Mouse (Mus musculus) small intestine, adult 2 months (tissue): ENCODE data around the gene Etfrf1.

Source experiments
- CTCF ChIP-seq: fragments of 200-500 bp; IDR thresholded peaks from 2 replicates; pipeline ENCODE4 v1.5.1; 2012; ENCODE audit warnings: low read depth, mild to moderate bottlenecking, control low read depth, inconsistent platforms, low read length, moderate library complexity, mixed read lengths; ENCODE audit not compliant: insufficient replicate concordance, insufficient read length; ENCODE audit errors: extremely low read depth
- POLR2A ChIP-seq: fragments of 200-500 bp; IDR thresholded peaks from 2 replicates; pipeline ENCODE4 v1.6.1; 2012; ENCODE audit warnings: low read depth, mild to moderate bottlenecking, control low read depth, inconsistent platforms, low read length, moderate library complexity

DNA sequence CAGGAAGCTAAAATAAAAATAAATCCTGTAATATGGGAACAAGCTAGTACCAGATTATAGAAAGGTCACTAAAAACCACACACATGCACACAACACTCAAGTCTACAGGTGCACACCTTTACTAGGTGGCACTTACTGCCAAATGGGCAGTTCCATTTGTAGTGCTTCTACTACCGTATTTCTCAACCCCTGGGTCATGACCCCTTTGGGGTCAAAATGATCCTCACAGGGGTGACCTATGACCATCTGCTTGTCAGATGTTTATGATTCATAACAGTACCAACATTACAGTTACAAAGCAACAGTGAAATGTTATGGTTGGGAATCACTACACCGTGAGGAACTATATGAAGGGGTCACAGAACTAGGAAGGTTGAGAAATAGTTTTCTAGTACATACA lies 3.0 kb downstream of the Etfrf1 start:
- TF ChIP-seq POLR2A (no peak), CTCF (no peak)
